Mouse (Mus musculus): ENCODE data around the gene Tsen15.

The Tsen15 gene

GRCm38 (mm10) chr1:152386188-152386835 is at the start of gene Tsen15:
Gene Tsen15 (minus strand): TSS chr1:152386688.
- peak; percentile 90 for DNase-seq (ENCODE audit: low spot score)

GRCm38 (mm10) chr1:152434166-152434565 is 47.7 kb upstream of the Tsen15 start:
- DNase-seq (ENCODE audit: low spot score): no peak

- DNase-seq (ENCODE audit: low spot score): no peak
Observed at GRCm38 (mm10) chr1:152429805-152430204, 43.3 kb upstream of the Tsen15 start.

GRCm38 (mm10) chr1:152427912-152428581 is 41.6 kb upstream of the Tsen15 start:
- DNase-seq (ENCODE audit: low spot score): no peak

- DNase-seq (ENCODE audit: low spot score): no peak
Observed at GRCm38 (mm10) chr1:152423052-152423451, 36.6 kb upstream of the Tsen15 start.

- no peak for DNase-seq (ENCODE audit: low spot score)
Observed at GRCm38 (mm10) chr1:152422295-152422694, 35.8 kb upstream of the Tsen15 start.

GRCm38 (mm10) chr1:152417602-152418001 is 31.1 kb upstream of the Tsen15 start:
- DNase-seq (ENCODE audit: low spot score): peak; percentile 57

GRCm38 (mm10) chr1:152416306-152416904 is 29.9 kb upstream of the Tsen15 start:
- no peak for DNase-seq (ENCODE audit: low spot score)

- no peak for DNase-seq (ENCODE audit: low spot score)
Observed at GRCm38 (mm10) chr1:152414451-152414850, 28.0 kb upstream of the Tsen15 start.

GRCm38 (mm10) chr1:152413961-152414360 is 27.5 kb upstream of the Tsen15 start:
- DNase-seq (ENCODE audit: low spot score): no peak

GRCm38 (mm10) chr1:152413116-152413515 is 26.6 kb upstream of the Tsen15 start:
- no peak for DNase-seq (ENCODE audit: low spot score)

GRCm38 (mm10) chr1:152410657-152411056 is 24.2 kb upstream of the Tsen15 start:
- DNase-seq (ENCODE audit: low spot score): no peak

GRCm38 (mm10) chr1:152409356-152409755 is 22.9 kb upstream of the Tsen15 start:
- no peak for DNase-seq (ENCODE audit: low spot score)

- DNase-seq (ENCODE audit: low spot score): peak; percentile 9
Observed at GRCm38 (mm10) chr1:152407021-152407946, 20.8 kb upstream of the Tsen15 start.

- DNase-seq (ENCODE audit: low spot score): peak; percentile 34
Observed at GRCm38 (mm10) chr1:152400556-152401540, 14.4 kb upstream of the Tsen15 start.

GRCm38 (mm10) chr1:152399790-152400555 is 13.5 kb upstream of the Tsen15 start, which contains the start of gene Colgalt2:
Gene Colgalt2 (plus strand): TSS chr1:152399830.
- DNase-seq (ENCODE audit: low spot score): peak; percentile 72

- no peak for DNase-seq (ENCODE audit: low spot score)
Observed at GRCm38 (mm10) chr1:152398708-152399107, 12.2 kb upstream of the Tsen15 start.

GRCm38 (mm10) chr1:152394956-152395515 is 8.5 kb upstream of the Tsen15 start:
- no peak for DNase-seq (ENCODE audit: low spot score)

- DNase-seq (ENCODE audit: low spot score): no peak
Observed at GRCm38 (mm10) chr1:152394137-152394536, 7.6 kb upstream of the Tsen15 start.

- DNase-seq (ENCODE audit: low spot score): no peak
Observed at GRCm38 (mm10) chr1:152389271-152389670, 2.8 kb upstream of the Tsen15 start.
